Mouse (Mus musculus): ENCODE data around the gene Wdr41. TPM values are rescaled to one million over a fixed set of nuclear protein-coding genes. Genes with fewer than 3 reads are reported as not detected.

Wdr41 gene
- polyA plus RNA-seq, 1 experiment, result 6.8 TPM

- Histone ChIP-seq H3K79me3 (ENCODE audit: low read depth) (no peaks in the 10 kb centered on the region), H3K79me2 (ENCODE audit: control insufficient read depth, insufficient read depth) (no peaks in the 10 kb centered on the region), H3ac (ENCODE audit: control insufficient read depth, insufficient read length, low read depth) (no peak overlapping the region), H3K27me3 (ENCODE audit: control insufficient read depth, insufficient read depth, insufficient read length) (peaks cover 4% of the 10 kb centered on the region), H3K4me3 (ENCODE audit: insufficient read depth, poor library complexity, severe bottlenecking) (no peak overlapping the region), H3K36me3 (ENCODE audit: control insufficient read depth, insufficient read depth) (no peaks in the 10 kb centered on the region)
- TF ChIP-seq USF1 (IDR thresholded peaks at IDR 0.05; ENCODE audit: low read depth) (no peak), CEBPB (IDR thresholded peaks at IDR 0.05; ENCODE audit: low read depth) (no peak), CTCF (IDR thresholded peaks at IDR 0.05; ENCODE audit: control insufficient read depth, insufficient read depth, insufficient read length) (no peak), MYOG (IDR thresholded peaks at IDR 0.05; ENCODE audit: control insufficient read depth, extremely low read depth, insufficient read length) (no peak), FOSL1 (IDR thresholded peaks at IDR 0.05; ENCODE audit: insufficient read depth, low read length, poor library complexity, severe bottlenecking) (no peak), MAX (IDR thresholded peaks at IDR 0.05) (no peak), MYOD1 (IDR thresholded peaks at IDR 0.05; ENCODE audit: control insufficient read depth, insufficient read length, low read depth) (no peak)
Observed at GRCm38 (mm10) chr13:95056501-95057280, 80.5 kb downstream of the Wdr41 start.

GRCm38 (mm10) chr13:95058885-95059284 lies 82.7 kb downstream of the Wdr41 start:
- Histone ChIP-seq H3K27me3 (ENCODE audit: control insufficient read depth, insufficient read depth, insufficient read length) (peaks cover 3% of the 10 kb centered on the region), H3K4me3 (ENCODE audit: insufficient read depth, poor library complexity, severe bottlenecking) (no peak overlapping the region), H3K79me3 (ENCODE audit: low read depth) (no peaks in the 10 kb centered on the region), H3K36me3 (ENCODE audit: control insufficient read depth, insufficient read depth) (no peaks in the 10 kb centered on the region), H3ac (ENCODE audit: control insufficient read depth, insufficient read length, low read depth) (no peak overlapping the region), H3K79me2 (ENCODE audit: control insufficient read depth, insufficient read depth) (no peaks in the 10 kb centered on the region)
- TF ChIP-seq MYOD1 (IDR thresholded peaks at IDR 0.05; ENCODE audit: control insufficient read depth, insufficient read length, low read depth), result no peak

GRCm38 (mm10) chr13:95063390-95064017 lies 87.4 kb downstream of the Wdr41 start:
- Histone ChIP-seq H3K4me3 (ENCODE audit: insufficient read depth, poor library complexity, severe bottlenecking) (no peak overlapping the region), H3K79me2 (ENCODE audit: control insufficient read depth, insufficient read depth) (no peaks in the 10 kb centered on the region), H3K27me3 (ENCODE audit: control insufficient read depth, insufficient read depth, insufficient read length) (no peaks in the 10 kb centered on the region), H3ac (ENCODE audit: control insufficient read depth, insufficient read length, low read depth) (no peak overlapping the region), H3K36me3 (ENCODE audit: control insufficient read depth, insufficient read depth) (no peaks in the 10 kb centered on the region), H3K79me3 (ENCODE audit: low read depth) (no peaks in the 10 kb centered on the region)
- TF ChIP-seq CTCF (IDR thresholded peaks at IDR 0.05; ENCODE audit: control insufficient read depth, insufficient read depth, insufficient read length) (no peak), MAX (IDR thresholded peaks at IDR 0.05) (no peak), MYOG (IDR thresholded peaks at IDR 0.05; ENCODE audit: control insufficient read depth, extremely low read depth, insufficient read length) (no peak), FOSL1 (IDR thresholded peaks at IDR 0.05; ENCODE audit: insufficient read depth, low read length, poor library complexity, severe bottlenecking) (no peak), MYOD1 (IDR thresholded peaks at IDR 0.05; ENCODE audit: control insufficient read depth, insufficient read length, low read depth) (no peak), CEBPB (IDR thresholded peaks at IDR 0.05; ENCODE audit: low read depth) (no peak), USF1 (IDR thresholded peaks at IDR 0.05; ENCODE audit: low read depth) (no peak)

- Histone ChIP-seq H3K36me3 (ENCODE audit: control insufficient read depth, insufficient read depth) (no peaks in the 10 kb centered on the region), H3K79me3 (ENCODE audit: low read depth) (no peaks in the 10 kb centered on the region)
- TF ChIP-seq MAX (IDR thresholded peaks at IDR 0.05), result no peak
- TF ChIP-seq MYOG (IDR thresholded peaks at IDR 0.05; ENCODE audit: control insufficient read depth, extremely low read depth, insufficient read length), result no peak
- no peak for TF ChIP-seq CEBPB (IDR thresholded peaks at IDR 0.05; ENCODE audit: low read depth)
- TF ChIP-seq USF1 (IDR thresholded peaks at IDR 0.05; ENCODE audit: low read depth), result peak; percentile 37
Observed at GRCm38 (mm10) chr13:95067854-95068253, 91.7 kb downstream of the Wdr41 start.

GRCm38 (mm10) chr13:95070268-95070667 lies 94.1 kb downstream of the Wdr41 start:
- H3ac ChIP-seq (ENCODE audit: control insufficient read depth, insufficient read length, low read depth), result no peak overlapping the region
- TF ChIP-seq CEBPB (IDR thresholded peaks at IDR 0.05; ENCODE audit: low read depth) (no peak), USF1 (IDR thresholded peaks at IDR 0.05; ENCODE audit: low read depth) (no peak), FOSL1 (IDR thresholded peaks at IDR 0.05; ENCODE audit: insufficient read depth, low read length, poor library complexity, severe bottlenecking) (no peak), MYOD1 (IDR thresholded peaks at IDR 0.05; ENCODE audit: control insufficient read depth, insufficient read length, low read depth) (no peak), CTCF (IDR thresholded peaks at IDR 0.05; ENCODE audit: control insufficient read depth, insufficient read depth, insufficient read length) (no peak), MAX (IDR thresholded peaks at IDR 0.05) (no peak), MYOG (IDR thresholded peaks at IDR 0.05; ENCODE audit: control insufficient read depth, extremely low read depth, insufficient read length) (no peak)
- H3K79me2 ChIP-seq (ENCODE audit: control insufficient read depth, insufficient read depth), result no peaks in the 10 kb centered on the region
- H3K4me3 ChIP-seq (ENCODE audit: insufficient read depth, poor library complexity, severe bottlenecking), result no peak overlapping the region
- H3K27me3 ChIP-seq (ENCODE audit: control insufficient read depth, insufficient read depth, insufficient read length), result no peaks in the 10 kb centered on the region
- no peaks in the 10 kb centered on the region for H3K79me3 ChIP-seq (ENCODE audit: low read depth)
- no peaks in the 10 kb centered on the region for H3K36me3 ChIP-seq (ENCODE audit: control insufficient read depth, insufficient read depth)

More at GRCm38 (mm10) chr13:95067854-95068253, 91.7 kb downstream of the Wdr41 start:
- H3K27me3 ChIP-seq (ENCODE audit: control insufficient read depth, insufficient read depth, insufficient read length), result no peaks in the 10 kb centered on the region
- H3K79me2 ChIP-seq (ENCODE audit: control insufficient read depth, insufficient read depth), result no peaks in the 10 kb centered on the region
- no peak overlapping the region for H3K4me3 ChIP-seq (ENCODE audit: insufficient read depth, poor library complexity, severe bottlenecking)
- no peak overlapping the region for H3ac ChIP-seq (ENCODE audit: control insufficient read depth, insufficient read length, low read depth)

Other genes starting within 250 kb of the Wdr41 start
- gene Tbca, start 187.4 kb upstream of the Wdr41 start, polyA plus RNA-seq (2012; fragmentation: generic; extraction: Trizol), result 261 TPM
- gene Otp, start 100.7 kb upstream of the Wdr41 start, polyA plus RNA-seq (2012; fragmentation: generic; extraction: Trizol), result not detected

All from C2C12 (cell line).